Mouse (Mus musculus) ovary, postnatal 10 days (tissue): ENCODE results near the gene Rabl6.

Experiments
- DNase-seq: peaks from one replicate; pipeline ENCODE4 v3.0.0; 2022; ENCODE audit warnings: low spot score

Gene Rabl6

GRCm38 (mm10) chr2:25591863-25592262, 16.5 kb downstream of the Rabl6 start:
- DNase-seq = no peak

- no peak for DNase-seq
These were observed 20.0 kb downstream of the Rabl6 start for GRCm38 (mm10) chr2:25588227-25588907.

GRCm38 (mm10) chr2:25587290-25587689, 21.0 kb downstream of the Rabl6 start:
- DNase-seq = no peak

GRCm38 (mm10) chr2:25585601-25586000, 22.7 kb downstream of the Rabl6 start:
- DNase-seq = no peak

GRCm38 (mm10) chr2:25584856-25585255, 23.5 kb downstream of the Rabl6 start:
- DNase-seq = no peak

DNA sequence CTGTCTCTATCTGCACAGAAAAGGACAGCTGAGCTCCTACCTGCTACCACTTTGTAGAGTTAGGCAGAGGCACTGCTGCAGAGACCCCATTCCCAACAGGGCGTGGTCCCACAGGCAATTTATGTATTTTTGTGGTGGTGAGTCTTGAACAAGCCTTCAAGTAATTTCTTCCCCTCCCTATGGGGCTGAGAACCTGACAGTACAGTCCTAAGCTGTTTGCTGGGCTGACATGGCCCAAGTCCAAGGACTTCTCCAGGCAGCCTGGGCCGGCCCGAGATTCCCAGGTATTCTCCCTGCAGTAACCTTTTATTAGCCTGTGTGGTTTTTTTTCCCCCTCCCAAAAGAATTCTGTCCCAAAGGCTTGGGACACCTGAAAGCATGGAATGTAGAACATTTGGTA, 24.2 kb downstream of the Rabl6 start:
- DNase-seq = no peak

GRCm38 (mm10) chr2:25583571-25583970, 24.8 kb downstream of the Rabl6 start:
- no peak for DNase-seq

DNA sequence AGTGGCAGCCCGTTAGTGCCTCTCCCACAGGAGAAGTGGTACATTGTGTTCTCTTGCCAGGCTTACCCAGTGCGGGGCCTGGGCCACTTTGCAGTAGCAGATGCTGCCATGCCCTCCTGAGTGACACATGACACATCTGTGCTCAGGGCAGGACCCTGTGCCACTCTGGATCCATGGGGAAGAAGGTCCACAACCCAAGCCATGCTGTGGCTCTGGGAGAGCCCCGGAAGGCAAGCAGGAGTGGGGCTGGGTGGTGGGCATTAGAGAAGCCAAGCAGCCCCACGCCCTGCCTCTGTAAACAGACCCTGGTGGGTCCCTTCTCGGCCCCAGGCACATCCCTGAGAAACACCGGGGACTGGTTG, 25.2 kb downstream of the Rabl6 start:
- DNase-seq = no peak

GRCm38 (mm10) chr2:25582466-25583119, 25.7 kb downstream of the Rabl6 start:
- DNase-seq = no peak

DNA sequence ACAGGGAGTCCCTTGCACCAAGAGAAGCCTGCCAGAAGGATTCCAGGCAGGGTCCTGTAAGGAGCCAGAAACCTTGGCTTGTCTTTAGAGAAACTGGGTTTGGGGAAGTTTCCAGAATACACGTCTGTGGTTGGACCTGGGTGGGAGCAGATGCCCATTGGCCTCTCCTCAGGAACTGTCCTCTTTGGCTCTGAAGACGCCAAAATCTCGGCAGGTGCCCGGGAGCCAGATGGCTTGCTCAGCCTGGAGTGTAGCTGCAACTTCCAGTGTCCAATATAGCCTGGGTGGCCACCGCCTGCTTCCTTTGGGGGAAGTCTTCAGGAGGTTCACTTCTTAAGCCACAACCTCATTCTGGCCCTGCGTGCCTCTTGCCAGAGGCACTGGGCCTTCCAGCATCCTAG, 26.4 kb downstream of the Rabl6 start:
- no peak for DNase-seq

DNA sequence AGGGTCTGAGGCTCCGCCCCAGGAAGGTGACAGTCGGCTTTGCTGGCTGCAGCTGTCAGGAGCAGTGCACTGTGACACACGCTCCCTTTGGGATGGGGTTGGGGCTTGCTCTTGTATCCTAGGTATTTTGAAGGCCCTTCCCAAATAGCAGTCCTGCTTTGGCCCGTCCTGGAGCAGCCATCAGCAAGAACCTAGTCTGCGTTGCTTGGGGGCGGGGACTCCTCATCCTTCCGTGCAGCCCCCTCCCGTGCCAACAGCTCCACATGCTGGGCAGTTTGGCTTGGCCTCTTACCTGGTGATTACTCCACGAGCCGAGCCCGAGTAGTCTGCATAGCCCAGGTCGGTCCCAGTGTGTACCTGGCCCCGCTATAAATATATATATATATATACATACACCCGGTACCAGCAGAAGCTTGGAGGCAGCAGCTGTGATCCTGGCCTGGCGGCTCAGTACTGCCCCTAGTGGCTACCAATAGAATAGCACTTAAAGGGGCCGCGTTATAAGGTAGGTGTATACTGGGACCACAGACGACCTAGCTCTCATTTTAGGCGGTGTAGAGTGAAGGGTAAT, 26.9 kb downstream of the Rabl6 start, which contains the start of gene Ajm1:
Gene Ajm1, minus strand, starts transcription at position 464 of the 571 bp plus-strand sequence.
- no peak for DNase-seq

DNA sequence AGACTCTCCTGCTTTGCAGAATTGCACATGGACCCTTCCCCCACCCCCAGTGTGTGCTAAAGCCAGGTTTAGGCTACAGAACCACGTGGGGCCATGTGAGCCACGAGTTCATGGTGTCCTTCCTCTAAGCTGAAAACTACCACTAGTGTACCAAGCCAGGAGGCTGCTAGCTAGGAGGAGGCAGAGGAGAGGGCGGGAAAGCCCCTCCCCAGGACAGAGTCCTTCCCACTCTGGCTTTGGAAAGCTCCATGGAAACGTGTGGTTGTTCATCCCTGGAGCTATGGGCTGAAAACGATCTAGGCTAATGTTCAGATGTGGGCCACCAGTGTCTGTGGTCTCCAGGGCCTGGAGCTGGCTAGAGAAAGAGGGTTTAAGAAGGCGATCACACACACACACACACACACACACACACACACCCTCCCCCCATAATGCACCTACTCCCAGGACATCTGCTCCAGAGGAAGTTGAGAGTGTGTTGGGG, 27.7 kb downstream of the Rabl6 start:
- DNase-seq = no peak

GRCm38 (mm10) chr2:25579737-25580460, 28.4 kb downstream of the Rabl6 start:
- DNase-seq = no peak

DNA sequence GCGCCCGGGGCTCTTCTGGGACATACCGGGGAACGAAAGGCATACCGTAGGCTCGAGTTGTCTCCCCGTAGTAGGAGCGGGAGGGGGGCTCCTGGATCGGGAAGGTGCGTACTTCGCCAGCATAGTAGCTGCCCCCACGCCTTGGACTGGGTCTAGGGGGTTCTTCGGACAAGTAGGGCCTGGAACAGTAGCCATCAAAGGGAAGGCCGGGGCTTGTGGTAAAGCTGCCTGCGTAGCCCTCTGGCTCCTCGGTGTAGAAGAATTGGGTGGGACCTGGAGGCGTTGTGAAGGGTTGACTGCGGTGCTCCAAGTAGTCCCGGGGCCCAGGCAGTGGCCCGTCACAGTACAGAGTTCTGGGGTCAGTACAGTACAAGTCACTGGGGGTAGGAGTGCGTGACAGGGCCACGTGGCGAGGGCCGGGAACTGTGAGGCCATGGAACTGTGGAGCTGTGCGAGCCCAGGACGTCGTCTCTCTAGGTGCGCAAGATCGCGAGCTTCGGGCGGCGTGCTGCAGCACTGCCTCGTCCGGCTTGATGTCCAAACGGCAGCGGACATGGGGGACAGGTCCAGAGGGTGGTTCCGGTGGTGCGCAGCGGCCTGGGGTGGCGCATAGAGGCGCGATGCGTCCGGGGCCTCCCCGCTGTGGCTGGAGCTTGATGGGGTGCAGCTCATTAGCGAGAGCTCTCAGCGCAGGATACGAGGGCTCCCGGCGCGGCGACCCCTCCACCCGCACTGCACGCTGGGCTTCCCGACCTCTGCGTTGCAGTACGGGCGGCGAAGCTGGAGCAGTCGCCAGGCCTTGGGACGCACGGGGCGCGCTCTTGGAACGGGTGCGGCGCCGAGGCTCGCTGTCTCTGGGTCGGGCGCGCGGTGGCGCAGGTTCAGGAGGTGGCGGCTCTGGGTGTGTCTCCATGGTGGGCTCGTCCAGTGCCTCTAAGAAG, 29.3 kb downstream of the Rabl6 start:
- no peak for DNase-seq

GRCm38 (mm10) chr2:25577951-25578795, 30.1 kb downstream of the Rabl6 start:
- DNase-seq = no peak

GRCm38 (mm10) chr2:25576965-25577891, 31.1 kb downstream of the Rabl6 start:
- DNase-seq = no peak

DNA sequence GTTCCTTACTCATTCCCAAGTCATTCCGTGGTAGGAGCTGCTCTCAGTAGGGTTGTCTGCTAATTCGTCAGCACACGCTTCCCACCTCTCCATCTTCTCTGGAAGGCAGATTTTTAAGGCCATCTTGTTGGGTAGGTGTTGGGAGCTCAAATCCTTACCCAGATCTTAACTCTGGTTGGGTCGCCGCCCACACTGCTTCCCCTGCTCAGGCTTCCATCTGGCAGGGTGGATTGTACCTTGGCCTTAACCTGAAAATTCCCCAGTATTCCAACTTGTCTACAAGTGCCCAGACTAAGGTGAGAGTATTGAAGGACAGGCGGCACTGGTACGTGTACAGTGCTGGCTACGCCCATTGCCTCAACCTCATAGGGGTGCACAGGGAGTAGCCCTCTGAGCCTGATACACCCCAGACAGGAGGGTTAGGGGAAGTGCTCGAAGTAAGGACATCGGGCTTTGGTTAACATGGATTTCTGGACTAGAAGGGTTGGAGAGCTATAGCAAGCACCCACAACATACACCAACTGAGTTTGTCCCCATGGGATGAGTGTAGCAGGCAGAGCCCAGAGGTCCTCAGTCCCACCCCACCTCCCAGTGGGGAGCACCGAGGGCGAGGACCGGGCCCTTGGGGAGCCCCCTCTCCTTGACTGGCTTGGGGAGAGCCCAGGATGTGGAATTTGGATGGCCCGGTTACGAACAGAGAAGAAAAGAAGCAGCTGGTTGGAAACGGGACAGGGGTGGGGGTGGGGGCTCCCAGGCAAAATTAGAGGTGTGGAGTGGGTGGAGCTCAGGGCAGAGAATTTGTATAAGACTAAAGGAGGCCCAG, 32.1 kb downstream of the Rabl6 start:
- no peak for DNase-seq

DNA sequence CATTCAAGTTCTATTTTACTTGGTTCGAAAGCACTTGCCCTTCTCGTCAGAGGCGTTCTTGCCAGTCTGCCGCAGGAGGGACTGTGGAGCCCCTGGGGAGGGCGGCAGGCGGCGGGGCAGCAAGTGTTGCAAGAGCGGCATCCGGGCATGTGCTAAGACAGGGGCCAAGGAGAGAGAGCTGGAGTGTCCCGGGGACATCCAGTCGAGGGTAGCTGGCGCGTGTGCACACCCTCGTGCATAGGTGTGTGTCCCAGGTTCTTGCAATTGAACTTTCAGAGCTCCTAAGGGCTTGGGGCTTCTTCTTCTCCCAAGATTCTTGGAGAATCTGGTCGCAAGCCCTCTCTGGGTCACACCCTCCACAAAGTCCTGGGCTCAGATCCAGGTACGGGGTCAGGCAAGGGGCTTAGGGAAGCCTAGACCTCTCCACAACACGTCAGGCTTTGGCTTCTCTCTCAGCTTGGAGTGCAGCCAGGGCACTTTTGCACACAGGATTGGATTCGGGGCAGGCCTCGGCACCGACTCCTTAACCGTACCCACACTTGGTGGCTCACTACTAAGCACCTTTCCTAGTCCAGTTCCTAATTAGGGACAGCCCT, 32.8 kb downstream of the Rabl6 start:
- no peak for DNase-seq
